Mouse (Mus musculus) cerebellum, adult 18-20 months (tissue): ENCODE measurements around the gene Gm11634.
A peak's percentile ranks its signal among the peaks of the same experiment; 100 is the strongest.
"Not testable (repeated sequence)": the region's sequence is repeated elsewhere in the genome, so short reads cannot be mapped to it uniquely, and the experiment has no call there.

Source experiments
- DNase-seq, 2 experiments: peaks; one replicate each; pipeline ENCODE4 v3.0.0; 2021

Gm11634 gene

DNA sequence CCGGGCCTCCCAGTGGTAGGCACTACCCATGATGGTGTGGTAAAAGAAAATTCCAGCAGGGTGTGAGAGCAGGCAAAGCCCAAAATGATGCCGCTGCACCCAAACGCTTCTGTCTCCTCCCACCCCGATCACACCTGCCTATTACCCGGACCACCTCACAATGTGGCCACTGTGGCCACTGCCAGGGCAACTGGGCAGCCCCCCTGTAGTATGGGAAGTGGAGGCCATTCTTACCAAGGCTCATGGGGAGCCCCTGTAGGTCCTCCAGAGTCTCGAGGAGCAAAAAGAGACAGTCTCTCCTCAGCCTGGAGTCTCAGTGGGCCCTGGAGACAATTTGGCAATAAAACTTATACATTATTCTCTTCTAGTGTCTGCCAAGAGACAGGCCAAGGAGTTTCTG, at the start of gene Gm11634:
Gene Gm11634 (minus strand): TSS at position 101 of the 400 bp plus-strand sequence.
- no peak for DNase-seq

DNA sequence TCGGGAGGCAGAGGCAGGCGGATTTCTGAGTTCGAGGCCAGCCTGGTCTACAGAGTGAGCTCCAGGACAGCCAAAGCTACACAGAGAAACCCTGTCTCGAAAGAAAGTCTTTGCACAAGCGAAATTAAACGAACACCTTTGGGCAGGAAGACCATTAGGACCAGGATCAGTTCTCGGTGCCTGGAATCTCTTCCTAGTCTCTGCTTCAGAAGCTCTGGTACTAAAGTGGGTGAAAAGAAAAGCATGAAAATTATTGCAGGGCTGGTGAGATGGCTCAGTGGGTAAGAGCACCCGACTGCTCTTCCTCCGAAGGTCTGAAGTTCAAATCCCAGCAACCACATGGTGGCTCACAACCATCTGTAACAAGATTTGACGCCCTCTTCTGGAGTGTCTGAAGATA, 48.0 kb upstream of the Gm11634 start:
- DNase-seq: not testable (repeated sequence)

DNA sequence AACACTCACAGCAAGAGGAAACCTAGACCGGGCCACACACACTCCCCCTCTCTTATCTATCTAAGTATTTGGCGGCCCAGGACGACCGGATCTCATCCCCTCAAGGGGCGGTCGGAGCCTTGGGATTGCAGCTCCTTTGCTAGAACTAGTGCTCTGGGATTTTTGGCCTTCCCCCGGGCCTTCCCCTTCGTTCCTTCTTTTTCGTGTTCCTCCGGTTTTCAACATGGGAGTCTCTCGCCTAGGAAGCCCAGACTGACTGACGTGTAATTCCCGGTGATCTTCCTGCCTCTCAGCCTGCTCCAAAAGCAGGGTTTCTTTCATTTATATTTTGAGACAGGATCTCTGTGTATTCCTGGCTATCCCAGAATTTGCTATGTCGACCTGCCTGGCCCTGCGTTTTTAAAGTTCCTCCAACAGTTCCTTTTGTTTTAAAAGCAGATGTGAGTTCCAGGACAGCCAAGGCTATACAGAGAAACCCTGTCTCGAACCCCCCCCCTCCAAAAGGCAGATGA, 47.3 kb upstream of the Gm11634 start:
- DNase-seq: not testable (repeated sequence)

DNA sequence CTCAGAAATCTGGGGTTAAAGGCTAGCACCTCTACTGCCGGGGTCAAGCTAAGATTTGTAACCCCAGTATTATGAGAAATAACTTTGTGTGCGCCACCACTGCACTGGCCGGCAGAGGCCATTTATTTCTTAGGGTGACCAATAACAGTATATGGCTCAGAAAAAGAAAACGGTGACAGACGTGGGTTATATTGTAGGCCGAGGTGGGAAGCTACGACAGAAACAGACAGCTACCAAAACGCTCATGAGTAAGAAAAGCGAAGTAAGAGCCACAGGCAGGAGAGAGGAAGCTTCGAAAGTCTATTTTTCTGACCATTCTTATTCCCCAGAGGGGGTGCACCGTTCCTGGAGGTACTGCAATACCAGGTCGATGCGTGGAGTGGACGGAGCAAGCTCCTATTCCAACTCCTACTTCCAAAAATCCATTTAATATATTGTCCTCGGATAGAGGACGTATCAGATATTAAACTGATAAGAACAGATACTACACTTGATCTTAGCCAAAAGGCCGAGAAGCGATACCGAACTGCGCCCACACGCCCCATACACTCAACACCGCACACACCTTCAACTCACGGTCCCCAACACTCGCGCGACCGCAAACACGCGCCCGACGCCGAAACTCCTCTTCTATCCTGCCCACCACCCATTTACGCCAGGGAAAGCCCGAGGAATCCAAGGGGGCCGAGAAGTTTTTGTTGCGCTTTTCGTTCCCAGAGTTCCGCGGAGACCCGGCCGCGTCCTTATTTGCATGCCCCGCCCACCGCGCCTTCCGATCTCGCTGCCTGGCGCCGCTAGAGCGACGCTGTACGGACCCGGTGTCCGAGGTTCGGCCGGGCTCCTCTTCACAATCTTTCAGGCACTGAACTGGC, 46.6 kb upstream of the Gm11634 start:
- DNase-seq: peak; percentile 63 to 78

DNA sequence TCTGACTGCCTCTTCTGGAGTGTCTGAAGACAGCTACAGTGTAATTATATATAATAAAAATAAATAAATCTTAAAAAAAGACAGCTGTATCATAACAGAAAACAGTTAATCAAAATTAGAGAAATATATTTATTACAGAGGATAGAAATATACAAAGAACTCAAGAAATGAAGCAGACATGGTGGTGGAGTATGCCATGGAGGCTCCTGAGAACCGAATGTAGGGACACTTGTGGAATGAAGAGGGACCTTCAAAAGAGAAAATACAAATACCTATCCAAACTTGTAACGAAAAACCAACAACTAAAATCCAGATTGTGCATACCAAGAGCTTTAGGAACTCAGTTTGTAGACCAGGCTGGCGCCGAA, 46.0 kb upstream of the Gm11634 start:
- DNase-seq: not testable (repeated sequence)

DNA sequence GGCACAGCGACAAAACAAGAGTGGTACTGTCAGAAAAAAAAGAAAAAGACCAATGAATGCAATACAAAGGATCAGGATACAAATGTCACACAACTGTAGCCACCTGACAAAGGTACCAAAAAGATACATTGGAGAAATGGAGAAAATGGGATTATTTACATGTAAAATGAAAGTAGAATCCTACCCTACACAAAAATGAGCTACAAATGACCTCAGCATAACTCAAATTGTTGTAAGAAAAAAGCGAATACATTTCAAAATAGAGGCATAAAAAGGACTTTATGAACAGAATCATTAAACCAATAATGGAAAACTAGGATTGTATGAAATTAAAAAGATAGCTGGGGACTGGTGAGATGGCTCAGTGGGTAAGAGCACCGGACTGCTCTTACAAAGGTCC, 45.5 kb upstream of the Gm11634 start:
- no peak for DNase-seq

DNA sequence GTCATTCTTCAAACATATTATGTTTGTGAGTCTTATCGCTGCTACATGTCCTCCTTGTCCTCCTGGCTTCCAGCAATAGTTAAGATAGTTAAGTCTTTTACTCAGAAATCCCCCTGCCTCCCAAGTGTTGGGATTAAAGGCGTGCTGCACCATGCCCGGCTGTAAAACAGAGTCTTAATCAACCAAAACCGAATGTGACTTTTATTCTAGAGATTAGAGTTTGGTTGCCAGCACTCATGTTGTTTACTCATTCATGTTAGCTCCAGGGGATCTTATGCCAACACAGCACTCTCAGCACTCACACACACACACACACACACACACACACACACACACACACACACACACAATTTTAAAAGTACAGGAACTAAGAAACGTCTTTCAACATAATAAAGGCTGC, 43.9 kb upstream of the Gm11634 start:
- no peak for DNase-seq

DNA sequence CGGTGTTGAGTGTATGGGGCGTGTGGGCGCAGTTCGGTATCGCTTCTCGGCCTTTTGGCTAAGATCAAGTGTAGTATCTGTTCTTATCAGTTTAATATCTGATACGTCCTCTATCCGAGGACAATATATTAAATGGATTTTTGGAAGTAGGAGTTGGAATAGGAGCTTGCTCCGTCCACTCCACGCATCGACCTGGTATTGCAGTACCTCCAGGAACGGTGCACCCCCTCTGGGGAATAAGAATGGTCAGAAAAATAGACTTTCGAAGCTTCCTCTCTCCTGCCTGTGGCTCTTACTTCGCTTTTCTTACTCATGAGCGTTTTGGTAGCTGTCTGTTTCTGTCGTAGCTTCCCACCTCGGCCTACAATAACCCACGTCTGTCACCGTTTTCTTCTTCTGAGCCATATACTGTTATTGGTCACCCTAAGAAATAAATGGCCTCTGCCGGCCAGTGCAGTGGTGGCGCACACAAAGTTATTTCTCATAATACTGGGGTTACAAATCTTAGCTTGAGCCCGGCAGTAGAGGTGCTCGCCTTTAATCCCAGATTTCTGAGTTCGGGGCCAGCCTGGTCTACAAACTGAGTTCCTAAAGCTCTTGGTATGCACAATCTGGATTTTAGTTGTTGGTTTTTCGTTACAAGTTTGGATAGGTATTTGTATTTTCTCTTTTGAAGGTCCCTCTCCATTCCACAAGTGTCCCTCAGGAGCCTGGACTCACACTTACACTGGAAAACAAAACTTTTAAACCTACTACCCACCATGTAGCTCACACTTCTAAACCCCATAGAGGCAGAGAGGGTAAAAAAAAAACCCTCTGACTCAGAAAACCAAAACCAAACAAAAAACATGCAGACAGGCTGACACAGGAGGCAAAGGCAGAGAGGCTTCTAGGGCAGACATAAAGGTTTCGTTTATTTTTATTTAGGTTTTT, 42.9 kb upstream of the Gm11634 start:
- DNase-seq: peak; percentile 23 to 34

DNA sequence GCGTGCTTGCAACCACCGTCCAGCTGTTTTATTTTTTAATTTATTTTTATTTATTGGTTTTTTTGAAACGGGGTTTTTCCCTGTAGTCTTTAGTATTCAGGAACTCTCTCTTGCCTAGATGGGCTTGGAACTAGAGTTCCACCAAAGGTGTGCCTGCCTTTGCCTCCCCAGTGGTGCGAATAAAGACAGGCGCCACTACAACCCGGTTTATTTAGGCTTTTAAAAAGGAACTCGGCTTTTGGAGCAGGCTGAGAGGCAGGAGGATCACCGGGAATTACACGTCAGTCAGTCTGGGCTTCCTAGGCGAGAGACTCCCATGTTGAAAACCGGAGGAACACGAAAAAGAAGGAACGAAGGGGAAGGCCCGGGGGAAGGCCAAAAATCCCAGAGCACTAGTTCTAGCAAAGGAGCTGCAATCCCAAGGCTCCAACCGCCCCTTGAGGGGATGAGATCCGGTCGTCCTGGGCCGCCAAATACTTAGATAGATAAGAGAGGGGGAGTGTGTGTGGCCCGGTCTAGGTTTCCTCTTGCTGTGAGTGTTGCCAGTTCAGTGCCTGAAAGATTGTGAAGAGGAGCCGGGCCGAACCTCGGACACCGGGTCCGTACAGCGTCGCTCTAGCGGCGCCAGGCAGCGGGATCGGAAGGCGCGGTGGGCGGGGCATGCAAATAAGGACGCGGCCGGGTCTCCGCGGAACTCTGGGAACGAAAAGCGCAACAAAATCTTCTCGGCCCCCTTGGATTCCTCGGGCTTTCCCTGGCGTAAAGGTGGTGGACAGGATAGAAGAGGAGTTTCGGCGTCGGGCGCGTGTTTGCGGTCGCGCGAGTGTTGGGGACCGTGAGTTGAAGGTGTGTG, 42.0 kb upstream of the Gm11634 start:
- peak; percentile 74 to 87 for DNase-seq

DNA sequence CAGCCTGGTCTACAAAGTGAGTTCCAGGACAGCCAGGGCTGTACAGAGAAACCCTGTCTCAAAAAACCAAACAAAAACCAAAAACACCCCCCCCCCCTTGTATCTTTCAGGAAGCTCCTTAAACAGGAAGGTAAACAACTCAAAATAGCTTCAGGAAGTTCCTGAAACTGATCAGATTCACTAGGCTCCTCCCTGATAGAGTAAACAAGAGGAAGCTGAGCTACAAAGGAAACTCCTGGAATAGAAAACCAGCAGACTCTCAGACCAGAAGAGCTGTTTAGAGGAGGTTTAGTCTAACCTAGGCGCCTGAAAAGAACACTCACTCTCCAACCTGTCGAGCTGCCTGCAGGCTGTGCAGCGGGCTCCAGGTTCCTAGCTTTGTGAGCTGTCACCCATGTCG, 40.7 kb upstream of the Gm11634 start:
- no peak for DNase-seq

DNA sequence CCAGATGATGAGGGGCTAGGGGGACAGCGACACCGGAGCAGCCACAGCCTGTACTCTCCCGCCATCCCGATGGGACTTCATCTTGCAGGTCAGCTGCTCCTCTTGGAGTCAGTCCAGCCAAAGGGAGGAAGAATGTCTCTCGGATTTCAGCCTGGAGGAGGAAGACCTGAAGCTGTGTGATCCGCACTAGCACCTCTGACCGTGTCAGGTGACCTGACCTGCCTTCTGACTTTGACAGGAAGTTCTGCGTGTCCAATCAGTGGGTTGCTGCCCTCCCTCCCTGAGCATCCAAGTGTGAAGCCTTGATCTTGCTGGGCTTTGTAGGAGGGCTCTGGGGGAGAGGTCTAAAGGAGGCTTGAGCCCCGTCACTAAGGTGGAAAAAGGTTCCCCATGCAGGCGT, 36.6 kb upstream of the Gm11634 start:
- DNase-seq: no peak

DNA sequence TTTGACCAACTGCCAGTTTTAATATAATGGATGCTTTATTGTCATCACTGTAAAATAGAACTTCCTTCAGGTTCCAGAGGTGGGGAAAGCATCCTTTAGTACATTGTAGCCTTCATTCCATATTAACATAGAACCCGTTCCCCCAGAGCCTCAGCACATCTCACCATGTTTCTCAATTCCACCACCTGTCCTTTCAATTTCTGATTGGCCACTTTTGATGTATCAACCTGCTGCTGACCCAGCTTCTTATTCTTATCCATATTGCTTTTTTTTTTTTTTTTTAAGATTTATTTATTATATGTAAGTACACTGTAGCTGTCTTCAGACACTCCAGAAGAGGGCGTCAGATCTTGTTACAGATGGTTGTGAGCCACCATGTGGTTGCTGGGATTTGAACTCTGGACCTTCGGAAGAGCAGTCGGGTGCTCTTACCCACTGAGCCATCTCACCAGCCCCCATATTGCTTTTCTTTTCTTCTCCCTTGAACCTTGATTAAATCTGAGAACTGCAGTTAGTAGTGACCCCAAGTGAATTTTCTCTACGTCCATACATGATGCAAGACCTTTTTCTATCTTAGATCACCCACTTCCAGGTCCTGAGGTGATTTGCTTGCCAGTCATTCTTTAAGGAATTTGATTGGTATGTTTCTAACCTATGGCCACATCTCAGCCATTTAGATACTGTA, 29.8 kb upstream of the Gm11634 start:
- not testable (repeated sequence) for DNase-seq

DNA sequence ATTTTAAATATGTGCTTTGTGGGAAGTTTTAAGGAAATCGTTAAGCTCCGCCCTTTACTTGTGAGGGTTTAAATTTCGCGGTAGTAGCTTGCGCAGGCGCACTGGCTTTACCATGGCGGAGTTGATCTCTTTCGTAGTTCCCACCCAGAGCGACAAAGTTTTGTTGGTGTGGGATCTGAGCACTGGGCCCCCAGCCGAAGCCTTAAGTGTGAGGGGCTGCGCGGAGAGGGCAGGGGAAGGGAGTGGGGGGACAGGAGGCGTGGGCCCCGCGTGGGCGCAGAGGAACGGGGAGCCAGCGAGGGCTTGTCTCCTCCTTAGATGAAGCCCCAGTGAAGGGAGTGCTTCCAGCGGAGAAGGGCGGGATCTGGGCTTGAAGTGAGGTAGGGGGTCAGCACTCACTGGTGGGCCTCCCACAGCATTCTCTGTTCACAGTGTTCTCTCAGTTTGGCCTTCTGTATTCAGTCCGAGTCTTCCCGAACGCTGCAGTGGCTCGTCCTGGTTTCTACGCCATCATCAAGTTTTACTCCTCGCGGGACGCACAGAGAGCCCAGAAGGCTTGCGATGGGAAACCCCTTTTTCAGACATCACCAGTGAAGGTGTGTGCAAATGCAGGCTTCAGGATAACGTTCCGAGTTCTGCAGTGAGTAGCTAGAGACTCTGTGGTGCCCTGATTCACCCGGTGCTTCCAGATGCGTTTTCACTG, 29.0 kb upstream of the Gm11634 start:
- DNase-seq: peak; percentile 74 to 80

DNA sequence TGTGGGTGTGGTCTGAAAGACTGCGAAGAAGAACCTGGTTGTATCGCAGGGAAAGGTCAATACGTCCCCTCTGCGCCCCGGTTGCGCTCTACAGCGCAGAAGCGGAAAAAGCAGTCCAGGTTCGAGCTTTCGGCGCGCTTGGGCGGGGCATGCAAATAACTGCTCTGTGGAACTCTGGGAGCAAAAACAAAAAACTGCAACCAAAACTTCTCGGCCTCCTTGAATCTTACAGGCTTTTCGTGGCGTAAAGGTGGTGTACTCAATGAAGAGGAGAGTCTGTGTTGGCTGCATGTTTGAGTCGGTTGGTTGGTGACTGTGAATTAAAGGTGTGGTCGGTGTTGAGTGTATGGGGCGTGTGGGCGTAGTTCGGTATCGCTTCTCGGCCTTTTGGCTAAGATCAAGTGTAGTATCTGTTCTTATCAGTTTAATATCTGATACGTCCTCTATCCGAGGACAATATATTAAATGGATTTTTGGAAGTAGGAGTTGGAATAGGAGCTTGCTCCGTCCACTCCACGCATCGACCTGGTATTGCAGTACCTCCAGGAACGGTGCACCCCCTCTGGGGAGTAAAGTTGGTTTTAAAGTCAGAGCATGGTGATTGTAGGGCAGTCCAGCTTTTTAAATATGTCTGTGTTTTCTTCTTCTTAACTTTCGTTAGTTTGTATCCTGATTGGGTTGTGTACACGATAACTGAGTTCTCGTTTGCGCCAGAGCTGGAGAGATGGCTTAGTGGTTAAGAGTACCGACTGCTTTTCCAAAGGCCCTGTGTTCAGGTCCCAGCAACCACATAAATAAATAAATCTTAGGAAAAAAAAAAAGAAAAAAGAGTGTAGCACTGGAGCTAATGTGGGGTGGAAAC, 28.2 kb upstream of the Gm11634 start, which contains the start of gene Rdm1:
Gene Rdm1 (plus strand): TSS at position 201 of the 862 bp plus-strand sequence.
- peak; percentile 78 to 81 for DNase-seq

DNA sequence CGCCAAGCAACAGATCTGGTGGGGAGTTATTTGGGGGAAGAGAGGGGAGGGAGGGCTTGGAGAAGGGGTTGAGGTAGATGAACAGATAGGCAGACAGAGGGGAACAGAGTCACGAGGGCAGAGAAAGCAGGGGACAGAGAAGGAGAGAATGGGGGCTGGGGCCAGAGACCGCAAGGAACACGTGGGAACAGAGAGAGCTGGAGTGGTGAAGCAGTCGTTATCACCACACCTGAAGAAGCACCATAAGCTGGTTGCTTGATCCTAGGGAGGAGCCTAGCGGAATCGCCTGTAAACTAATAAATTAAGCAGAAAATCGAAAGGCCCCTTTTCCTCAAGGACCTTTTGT, 27.6 kb upstream of the Gm11634 start:
- no peak for DNase-seq

DNA sequence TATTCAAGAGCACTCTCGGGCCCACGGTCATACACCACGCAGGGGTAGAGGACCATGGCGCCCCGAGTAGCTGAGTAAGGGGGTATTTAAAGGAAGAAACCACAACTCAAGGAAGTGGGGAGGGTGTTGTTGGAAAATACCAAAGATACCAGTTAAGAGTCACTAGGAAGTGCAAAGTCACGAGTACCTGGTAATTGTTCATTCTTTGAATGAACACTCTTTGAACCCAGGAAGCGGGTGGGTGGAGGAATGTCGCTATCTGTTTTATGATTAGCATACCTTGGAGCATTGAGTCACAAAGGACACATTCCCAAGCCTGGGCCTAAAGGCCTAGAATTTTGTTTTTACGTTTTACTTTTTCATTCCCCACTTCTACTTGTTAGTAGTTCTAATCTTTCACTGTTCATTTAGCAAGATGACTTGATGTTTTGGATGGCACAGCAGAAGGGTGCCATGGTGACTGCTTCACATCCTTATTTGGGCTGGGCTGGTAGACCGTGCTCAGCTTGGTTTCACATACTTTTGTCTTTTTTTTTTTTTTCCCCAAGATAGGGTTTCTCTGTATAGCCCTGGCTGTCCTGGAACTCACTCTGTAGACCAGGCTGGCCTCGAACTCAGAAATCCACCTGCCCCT, 21.1 kb upstream of the Gm11634 start:
- DNase-seq: not testable (repeated sequence)

DNA sequence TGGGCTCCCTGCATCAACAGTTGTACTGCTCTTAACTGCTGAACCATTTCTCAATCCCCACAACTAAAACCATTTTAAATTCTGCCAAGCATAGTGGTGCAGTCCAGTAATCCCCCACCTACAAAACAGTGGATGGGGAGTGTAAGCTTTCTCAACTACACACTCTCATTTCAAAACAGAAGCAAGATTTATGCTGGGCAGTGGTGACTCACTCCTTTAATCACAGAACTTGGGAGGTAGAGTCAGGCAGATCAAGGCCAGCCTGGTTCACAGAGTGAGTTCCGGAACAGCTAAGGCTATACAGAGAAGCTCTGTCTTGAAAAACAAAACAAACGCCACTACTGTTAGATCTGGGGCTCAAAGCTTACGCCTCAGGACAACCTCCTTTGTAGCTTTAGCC, 19.5 kb upstream of the Gm11634 start:
- no peak for DNase-seq

DNA sequence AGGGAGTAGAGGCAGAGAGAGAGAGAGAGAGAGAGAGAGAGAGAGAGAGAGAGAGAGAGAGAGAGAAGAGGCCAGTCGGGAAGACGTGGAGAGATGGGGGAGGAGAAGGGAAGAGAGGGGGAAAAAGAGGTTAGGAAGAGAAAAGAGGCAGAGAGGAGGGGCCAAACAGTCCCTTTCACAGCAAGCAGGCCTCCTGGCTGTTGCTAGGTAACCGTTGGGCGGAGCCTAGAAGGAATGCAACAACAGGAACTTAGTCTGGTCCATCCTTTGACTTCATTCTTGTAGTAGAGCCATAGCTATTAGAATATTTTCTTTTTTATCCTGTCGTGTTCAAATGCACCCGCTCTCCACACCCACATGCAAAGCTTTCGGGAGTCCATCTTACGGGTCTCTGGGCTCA, 18.8 kb upstream of the Gm11634 start:
- no peak for DNase-seq

DNA sequence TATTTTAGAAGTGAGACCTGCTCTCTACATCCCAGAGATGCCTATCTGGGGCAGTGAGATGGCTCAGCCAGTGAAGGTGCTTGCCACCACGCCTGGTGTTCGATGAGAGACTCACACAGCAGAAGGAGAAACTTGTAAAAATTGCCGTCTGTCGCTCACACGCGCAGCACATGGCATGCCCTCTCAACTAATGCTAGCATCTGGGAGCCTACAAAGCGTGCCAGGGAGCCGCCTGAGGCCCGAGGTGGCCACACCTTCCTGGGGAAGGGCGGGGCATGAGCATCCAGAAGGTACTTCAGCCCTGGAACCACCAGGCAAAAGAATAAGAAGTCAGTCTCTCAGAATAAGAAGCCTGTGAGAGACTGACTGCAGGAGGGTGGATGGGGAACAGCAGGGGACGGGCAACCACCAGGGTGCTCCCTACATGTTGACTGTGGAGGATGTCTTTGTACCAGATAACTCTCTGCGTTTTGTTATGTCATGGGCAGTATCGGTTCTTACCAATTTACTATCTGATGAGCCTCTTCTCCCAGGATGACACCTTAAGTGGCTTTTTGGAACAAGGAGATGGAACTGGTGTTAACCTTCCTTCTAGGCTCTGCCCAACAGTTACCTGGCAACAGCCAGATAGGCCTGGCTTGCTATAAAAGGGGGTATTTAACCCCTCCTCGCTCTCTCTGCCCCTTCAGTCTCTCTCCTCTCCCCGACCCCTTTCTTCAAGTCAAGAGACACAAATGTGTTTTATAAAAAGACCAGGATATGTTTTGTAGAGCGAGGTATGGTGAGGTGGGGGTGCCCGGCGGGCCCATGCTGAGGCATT, 18.1 kb upstream of the Gm11634 start:
- DNase-seq: no peak
